Comparison of ENCODE assay signal across 14 mouse cellular contexts in genomic region chr12:95790146-95790545, GRCm38 (mm10).
"Had no signal": no experiment of that assay in that cellular context is flagged by ENCODE, and none has a peak within 500 bp of the region (broad histone marks: within the 10 kb centered on the region; RNA-seq: fewer than 3 reads in every experiment).

No protein-coding gene starts in this region.

- H3K36me3 ChIP-seq: midbrain, embryonic 10.5 days; midbrain, embryonic 12.5 days; neural tube, embryonic 12.5 days; stomach, embryonic 15.5 days had no signal

- H3K27ac ChIP-seq: midbrain, embryonic 10.5 days; midbrain, embryonic 12.5 days; neural tube, embryonic 12.5 days; stomach, embryonic 15.5 days; stomach, postnatal 0 days had no signal

- H3K27me3 ChIP-seq: midbrain, embryonic 12.5 days; neural tube, embryonic 12.5 days; stomach, embryonic 15.5 days had no signal

- H3K4me1 ChIP-seq: midbrain, embryonic 10.5 days; midbrain, embryonic 12.5 days; neural tube, embryonic 12.5 days; stomach, embryonic 15.5 days had no signal

- H3K4me2 ChIP-seq: lung, embryonic 14.5 days; midbrain, embryonic 12.5 days; neural tube, embryonic 12.5 days; stomach, embryonic 15.5 days had no signal

- H3K4me3 ChIP-seq: midbrain, embryonic 10.5 days; midbrain, embryonic 12.5 days; neural tube, embryonic 12.5 days; stomach, embryonic 15.5 days had no signal

- DNase-seq: lung, embryonic 14.5 days; lung, postnatal 10 days; lung, postnatal 4 days; midbrain, embryonic 14.5 days; right cerebral cortex, postnatal 14 days; thymus, adult 2 months; thymus, postnatal 25 days; thymus, postnatal 4 days had no signal

- H3K9me3 ChIP-seq: midbrain, embryonic 10.5 days; midbrain, embryonic 12.5 days; neural tube, embryonic 12.5 days; stomach, embryonic 15.5 days had no signal

- ATAC-seq: midbrain, embryonic 16.5 days had no signal
